Mouse (Mus musculus): ENCODE data around the gene Aldh2. TPM values are rescaled to one million over a fixed set of nuclear protein-coding genes. Genes with fewer than 3 reads are reported as not detected.

Gene Aldh2
- polyA plus RNA-seq, 1 experiment = not detected

DNA sequence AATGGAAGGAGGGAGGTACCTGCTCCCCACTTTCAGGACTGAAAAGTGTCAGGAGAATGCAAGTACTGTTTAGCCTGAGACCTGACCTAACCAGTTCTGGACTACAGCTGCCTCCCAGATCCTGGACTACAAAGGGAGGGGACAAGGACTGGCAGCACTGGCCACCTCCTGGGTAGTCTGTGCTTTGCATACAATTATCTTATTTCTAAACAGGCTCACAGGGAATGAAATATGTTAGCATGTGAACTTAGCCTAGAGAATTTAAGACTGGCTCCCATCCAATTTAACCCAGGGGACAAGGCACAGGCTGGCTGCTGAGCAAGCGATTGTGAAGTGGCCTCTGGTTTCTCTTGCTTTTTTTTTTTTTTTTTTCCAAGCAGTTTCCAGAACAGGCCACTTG lies 22.8 kb downstream of the Aldh2 start:
- H3K4me3 ChIP-seq (ENCODE audit: insufficient read depth, low read depth, low read length) = no peak overlapping the region
- H3K27ac ChIP-seq (ENCODE audit: insufficient read depth, low read depth, low read length) = no peak overlapping the region
- H3K4me1 ChIP-seq (ENCODE audit: control insufficient read depth, insufficient read depth, low read length) = no peaks in the 10 kb centered on the region
- 56% methylated on average over 1 of the region's 1 CpGs for whole genome bisulfite sequencing
- no peak for TF ChIP-seq CTCF (IDR thresholded peaks at IDR 0.05; ENCODE audit: insufficient read depth, low read depth, low read length)
- TF ChIP-seq POLR2A (IDR thresholded peaks at IDR 0.05; ENCODE audit: insufficient read depth, low read depth, low read length) = no peak

DNA sequence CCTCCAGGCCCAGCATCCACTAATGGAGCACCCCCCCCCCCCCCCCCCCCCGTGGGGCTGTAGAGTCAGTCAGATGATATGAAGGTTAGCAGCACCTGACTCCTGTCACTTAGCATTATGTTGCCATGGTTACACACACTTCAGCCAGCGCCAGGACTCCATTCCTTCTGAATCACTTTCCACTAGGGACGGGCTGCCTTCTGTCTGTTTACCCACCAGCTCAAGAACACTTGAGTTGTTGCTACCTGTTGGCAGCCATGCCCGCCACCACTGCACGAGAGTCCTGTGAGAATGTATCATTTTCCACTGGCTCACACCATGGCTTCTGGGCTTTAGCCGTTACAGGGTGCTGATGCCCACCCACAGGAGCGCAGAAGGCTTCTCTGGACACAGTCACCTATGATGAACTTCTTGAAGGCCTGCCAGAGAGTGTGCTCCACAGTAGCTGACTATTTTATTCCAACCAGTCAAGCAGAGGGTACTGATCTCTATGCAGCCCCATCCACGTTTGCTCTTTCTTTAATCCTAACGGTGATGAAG lies 23.7 kb downstream of the Aldh2 start:
- Histone ChIP-seq H3K4me1 (ENCODE audit: control insufficient read depth, insufficient read depth, low read length) (no peaks in the 10 kb centered on the region), H3K27ac (ENCODE audit: insufficient read depth, low read depth, low read length) (no peak overlapping the region), H3K4me3 (ENCODE audit: insufficient read depth, low read depth, low read length) (no peak overlapping the region)
- TF ChIP-seq CTCF (IDR thresholded peaks at IDR 0.05; ENCODE audit: insufficient read depth, low read depth, low read length) (no peak), POLR2A (IDR thresholded peaks at IDR 0.05; ENCODE audit: insufficient read depth, low read depth, low read length) (no peak)
- WGBS = 76% methylated on average over 9 of the region's 9 CpGs

DNA sequence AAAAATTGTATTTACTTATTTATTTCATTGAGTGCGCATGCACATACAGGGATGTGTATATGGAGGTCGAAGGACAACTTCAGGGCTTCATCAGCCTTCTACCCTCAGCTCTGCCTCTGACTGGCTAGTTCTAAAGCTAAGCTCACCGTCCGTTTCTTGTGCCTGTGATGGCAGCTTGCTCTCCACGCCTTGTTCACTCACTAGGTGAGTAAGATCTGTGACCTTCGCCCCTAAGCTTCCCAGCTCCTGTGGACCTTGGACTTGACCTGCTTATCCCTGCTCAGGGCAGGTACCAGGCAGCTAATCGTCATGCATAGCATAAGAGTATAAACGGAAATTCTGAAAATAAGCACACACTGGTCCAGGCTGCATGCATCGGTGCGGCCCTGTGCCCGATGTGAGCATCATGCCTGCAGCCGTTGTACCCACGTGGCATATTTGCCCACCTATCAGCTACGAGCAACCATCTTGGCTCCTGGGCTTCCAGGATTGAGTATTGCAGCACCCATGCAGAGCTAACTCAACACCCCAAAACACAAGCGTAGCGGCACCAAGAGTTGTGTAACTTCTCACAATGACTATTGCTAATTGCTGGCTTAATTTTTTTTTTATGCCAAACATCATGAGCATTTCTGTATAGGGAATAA lies 27.5 kb downstream of the Aldh2 start:
- Histone ChIP-seq H3K4me1 (ENCODE audit: control insufficient read depth, insufficient read depth, low read length) (peaks cover 5% of the 10 kb centered on the region), H3K27ac (ENCODE audit: insufficient read depth, low read depth, low read length) (no peak overlapping the region), H3K4me3 (ENCODE audit: insufficient read depth, low read depth, low read length) (no peak overlapping the region)
- no peak for TF ChIP-seq POLR2A (IDR thresholded peaks at IDR 0.05; ENCODE audit: insufficient read depth, low read depth, low read length)
- TF ChIP-seq CTCF (IDR thresholded peaks at IDR 0.05; ENCODE audit: insufficient read depth, low read depth, low read length) = no peak
- WGBS = 91% methylated on average over 16 of the region's 16 CpGs

DNA sequence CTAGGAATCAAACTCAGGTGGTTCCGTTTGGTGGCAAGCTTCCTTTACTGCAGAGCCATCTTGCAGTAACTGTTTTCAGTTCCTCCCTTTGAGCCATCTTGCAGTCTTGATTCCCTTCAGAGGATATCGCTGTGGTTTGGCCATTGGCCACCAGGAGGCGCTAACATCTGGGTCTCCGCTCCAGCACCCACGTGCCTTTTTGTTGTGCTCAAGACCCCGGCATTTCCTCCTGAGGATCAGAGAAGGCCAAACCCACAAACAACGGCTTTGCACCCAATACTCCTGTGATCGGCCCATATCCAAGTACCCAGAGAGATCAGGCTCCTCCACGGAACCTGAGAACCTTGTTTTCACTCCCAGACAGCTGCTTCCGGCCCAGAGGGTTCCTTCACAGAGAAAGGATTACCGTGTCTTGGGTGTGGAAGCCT lies 29.1 kb downstream of the Aldh2 start:
- 8% methylated on average over 11 of the region's 11 CpGs for WGBS
- Histone ChIP-seq H3K4me1 (ENCODE audit: control insufficient read depth, insufficient read depth, low read length) (peaks cover 5% of the 10 kb centered on the region), H3K4me3 (ENCODE audit: insufficient read depth, low read depth, low read length) (no peak overlapping the region; the same call in 1 of the 2 replicates), H3K27ac (ENCODE audit: insufficient read depth, low read depth, low read length) (no peak overlapping the region)
- TF ChIP-seq POLR2A (IDR thresholded peaks at IDR 0.05; ENCODE audit: insufficient read depth, low read depth, low read length) (no peak), CTCF (IDR thresholded peaks at IDR 0.05; ENCODE audit: insufficient read depth, low read depth, low read length) (peak; percentile 60; the same call in 1 of the 2 replicates)

DNA sequence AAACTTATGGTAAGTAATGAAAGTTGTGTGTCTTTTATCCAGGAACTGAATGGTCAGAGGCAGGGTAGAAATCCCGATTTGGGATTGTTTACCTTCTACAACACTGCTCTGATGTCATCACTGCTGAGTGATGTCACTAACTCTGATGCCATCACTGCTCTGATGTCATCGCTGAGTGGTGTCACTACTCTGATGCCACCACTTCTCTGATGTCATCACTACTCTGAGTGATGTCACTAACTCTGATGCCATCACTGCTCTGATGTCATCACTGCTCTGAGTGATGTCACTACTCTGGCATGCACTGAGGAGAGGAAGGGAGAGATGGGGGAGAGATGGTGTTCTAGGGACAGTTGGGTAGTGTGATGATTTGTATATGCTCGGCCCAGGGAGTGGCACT lies 31.2 kb downstream of the Aldh2 start:
- H3K4me3 ChIP-seq (ENCODE audit: insufficient read depth, low read depth, low read length) = no peak overlapping the region
- H3K4me1 ChIP-seq (ENCODE audit: control insufficient read depth, insufficient read depth, low read length) = peaks cover 5% of the 10 kb centered on the region
- WGBS = 94% methylated on average over 3 of the region's 3 CpGs
- no peak for TF ChIP-seq CTCF (IDR thresholded peaks at IDR 0.05; ENCODE audit: insufficient read depth, low read depth, low read length)
- TF ChIP-seq POLR2A (IDR thresholded peaks at IDR 0.05; ENCODE audit: insufficient read depth, low read depth, low read length) = no peak
- no peak overlapping the region for H3K27ac ChIP-seq (ENCODE audit: insufficient read depth, low read depth, low read length)

DNA sequence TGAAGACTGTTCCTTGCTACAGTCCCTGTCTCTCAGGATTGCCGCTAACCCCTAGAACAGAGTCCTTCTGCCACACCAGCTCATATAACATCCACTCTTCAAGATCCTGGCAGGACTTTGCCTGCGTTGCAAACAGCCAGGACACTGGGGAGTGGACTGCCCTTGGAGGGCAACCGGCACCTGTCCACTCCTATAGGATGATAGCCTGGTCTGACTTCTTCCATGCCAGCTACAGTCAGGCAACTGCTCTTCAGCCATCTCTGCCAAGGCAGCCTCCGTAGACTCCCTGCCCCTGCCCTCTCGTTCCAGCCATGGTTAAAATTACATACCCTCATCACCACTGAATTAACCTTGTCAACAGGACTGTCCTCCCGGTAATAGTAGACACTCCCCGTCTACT lies 44.4 kb downstream of the Aldh2 start:
- TF ChIP-seq CTCF (IDR thresholded peaks at IDR 0.05; ENCODE audit: insufficient read depth, low read depth, low read length) = no peak
- TF ChIP-seq POLR2A (IDR thresholded peaks at IDR 0.05; ENCODE audit: insufficient read depth, low read depth, low read length) = no peak
- Histone ChIP-seq H3K4me3 (ENCODE audit: insufficient read depth, low read depth, low read length) (no peak overlapping the region), H3K4me1 (ENCODE audit: control insufficient read depth, insufficient read depth, low read length) (peaks cover 8% of the 10 kb centered on the region), H3K27ac (ENCODE audit: insufficient read depth, low read depth, low read length) (no peak overlapping the region)
- 87% methylated on average over 7 of the region's 7 CpGs for WGBS

DNA sequence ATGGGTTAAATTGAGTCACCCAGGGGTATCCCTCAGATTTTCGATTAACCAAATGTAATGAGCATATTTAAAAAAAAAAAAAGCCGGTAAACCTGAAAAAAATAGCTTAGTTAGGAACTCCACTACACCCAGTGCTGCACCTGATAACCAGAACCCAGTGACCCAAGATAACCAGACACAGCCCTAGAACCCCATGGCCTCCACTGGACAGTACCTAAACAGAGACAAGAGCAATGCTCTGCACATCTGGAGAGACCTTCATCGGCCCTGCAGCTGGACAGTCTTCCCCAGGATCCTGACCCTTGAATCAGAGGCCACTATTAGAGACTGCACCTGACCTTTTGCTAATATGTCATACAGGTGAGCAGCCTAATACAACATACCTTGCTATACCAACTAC lies 46.5 kb downstream of the Aldh2 start:
- no peak for TF ChIP-seq CTCF (IDR thresholded peaks at IDR 0.05; ENCODE audit: insufficient read depth, low read depth, low read length)
- TF ChIP-seq POLR2A (IDR thresholded peaks at IDR 0.05; ENCODE audit: insufficient read depth, low read depth, low read length) = no peak
- 87% methylated on average over 3 of the region's 3 CpGs for WGBS

DNA sequence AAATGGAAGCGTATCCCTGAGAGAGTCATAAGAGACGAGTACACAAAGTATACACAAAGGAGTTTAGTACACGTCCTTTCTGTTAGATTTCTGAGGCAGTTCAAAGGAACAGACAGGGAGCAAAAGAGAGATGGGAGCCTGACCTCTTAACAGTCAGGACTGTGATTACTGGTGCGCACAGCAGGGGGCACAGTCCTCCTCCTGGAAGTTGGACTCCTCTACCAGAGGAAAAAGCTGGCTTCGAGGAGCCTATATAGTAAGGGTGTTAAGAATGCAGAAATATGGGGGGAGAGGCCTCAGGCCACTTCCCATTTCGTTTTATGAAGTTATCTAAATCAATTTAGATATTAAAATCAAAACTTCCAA lies 47.1 kb downstream of the Aldh2 start:
- no peak overlapping the region for H3K27ac ChIP-seq (ENCODE audit: insufficient read depth, low read depth, low read length)

More for the DNA sequence above, 46.5 kb downstream of the Aldh2 start:
- H3K27ac ChIP-seq (ENCODE audit: insufficient read depth, low read depth, low read length) = no peak overlapping the region
- peaks cover 14% of the 10 kb centered on the region for H3K4me1 ChIP-seq (ENCODE audit: control insufficient read depth, insufficient read depth, low read length)
- H3K4me3 ChIP-seq (ENCODE audit: insufficient read depth, low read depth, low read length) = no peak overlapping the region

DNA sequence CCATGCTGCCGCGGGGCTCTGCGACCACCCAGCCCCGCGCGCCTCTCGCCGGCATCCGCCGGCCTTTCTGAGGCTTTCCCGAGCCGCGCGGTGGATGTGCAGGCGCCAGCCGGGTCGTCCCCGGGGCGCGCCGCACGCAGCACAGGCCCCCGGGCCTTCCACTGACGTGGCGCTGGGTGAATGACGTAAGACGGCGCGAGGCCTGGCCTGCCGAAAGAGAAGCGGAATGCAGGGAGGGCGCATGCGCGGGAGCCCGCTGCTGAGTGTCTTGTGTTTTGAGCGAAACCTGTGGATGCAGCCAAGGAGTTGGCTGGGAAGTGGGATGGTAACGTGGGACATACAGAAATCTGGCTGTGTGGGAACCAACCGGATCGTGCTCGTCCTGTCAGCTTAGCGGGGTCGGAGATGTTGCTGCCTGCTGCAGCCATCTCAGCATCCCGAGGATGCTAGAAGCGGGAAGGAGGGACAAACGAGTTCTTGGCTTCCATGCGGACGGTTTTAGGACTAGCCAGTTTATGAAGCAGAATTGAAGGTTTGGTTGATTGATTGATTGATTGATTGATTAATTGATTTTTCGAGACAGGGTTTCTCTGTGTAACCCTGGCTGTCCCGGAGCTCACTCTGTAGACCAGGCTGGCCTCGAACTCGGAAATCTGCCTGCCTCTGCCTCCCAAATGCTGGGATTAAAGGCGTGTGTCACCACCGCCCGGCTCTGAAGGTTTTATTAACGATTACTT lies 47.7 kb downstream of the Aldh2 start, which contains the start of gene Mapkapk5:
Gene Mapkapk5 (minus strand): TSS at position 113 of the 737 bp plus-strand sequence.
- peak; percentile 61; the same call in 1 of the 2 replicates for TF ChIP-seq POLR2A (IDR thresholded peaks at IDR 0.05; ENCODE audit: insufficient read depth, low read depth, low read length)
- TF ChIP-seq CTCF (IDR thresholded peaks at IDR 0.05; ENCODE audit: insufficient read depth, low read depth, low read length) = no peak
- H3K4me1 ChIP-seq (ENCODE audit: control insufficient read depth, insufficient read depth, low read length) = peaks cover 16% of the 10 kb centered on the region
- H3K4me3 ChIP-seq (ENCODE audit: insufficient read depth, low read depth, low read length) = peak within 1 kb of the TSS; percentile 83
- 1% methylated on average over 55 of the region's 55 CpGs for WGBS
- peak within 1 kb of the TSS; percentile 78 for H3K27ac ChIP-seq (ENCODE audit: insufficient read depth, low read depth, low read length)

More for the DNA sequence above, 47.1 kb downstream of the Aldh2 start:
- Histone ChIP-seq H3K4me3 (ENCODE audit: insufficient read depth, low read depth, low read length) (peak overlapping the region; percentile 83), H3K4me1 (ENCODE audit: control insufficient read depth, insufficient read depth, low read length) (peaks cover 14% of the 10 kb centered on the region)
- TF ChIP-seq POLR2A (IDR thresholded peaks at IDR 0.05; ENCODE audit: insufficient read depth, low read depth, low read length) (no peak), CTCF (IDR thresholded peaks at IDR 0.05; ENCODE audit: insufficient read depth, low read depth, low read length) (no peak)
- WGBS = 30% methylated on average over 6 of the region's 6 CpGs
